Mouse (Mus musculus): ENCODE results near the gene Lpcat2b. TPM values are rescaled to one million over a fixed set of nuclear protein-coding genes. Genes with fewer than 3 reads are reported as not detected.

Gene Lpcat2b
- polyA plus RNA-seq, 1 experiment = not detected

- no peak for DNase-seq (ENCODE audit: low spot score)
Measured at GRCm38 (mm10) chr5:107447977-107448376, 16.6 kb downstream of the Lpcat2b start.

GRCm38 (mm10) chr5:107448784-107449183 lies 17.4 kb downstream of the Lpcat2b start:
- no peak for DNase-seq (ENCODE audit: low spot score)

- DNase-seq (ENCODE audit: low spot score) = no peak
Measured at GRCm38 (mm10) chr5:107449620-107450019, 18.3 kb downstream of the Lpcat2b start.

GRCm38 (mm10) chr5:107450299-107450698 lies 18.9 kb downstream of the Lpcat2b start:
- no peak for DNase-seq (ENCODE audit: low spot score)

GRCm38 (mm10) chr5:107462147-107463076 lies 31.1 kb downstream of the Lpcat2b start:
- DNase-seq (ENCODE audit: low spot score) = no peak

- no peak for DNase-seq (ENCODE audit: low spot score)
Measured at GRCm38 (mm10) chr5:107466501-107466900, 35.2 kb downstream of the Lpcat2b start.

GRCm38 (mm10) chr5:107467098-107467497 lies 35.7 kb downstream of the Lpcat2b start:
- DNase-seq (ENCODE audit: low spot score) = no peak

- no peak for DNase-seq (ENCODE audit: low spot score)
Measured at GRCm38 (mm10) chr5:107470600-107471329, 39.4 kb downstream of the Lpcat2b start.

GRCm38 (mm10) chr5:107480194-107480593 lies 48.8 kb downstream of the Lpcat2b start:
- no peak for DNase-seq (ENCODE audit: low spot score)

Other genes starting within 250 kb of the Lpcat2b start
- gene Tgfbr3, start 141.9 kb upstream of the Lpcat2b start, polyA plus RNA-seq (2012; rRNA removed) = 42.5 and 61.3 TPM in 2 replicates
- 2.5 and 2.7 TPM in 2 replicates for gene Brdt, start 100.4 kb upstream of the Lpcat2b start, polyA plus RNA-seq (2012; rRNA removed)
- gene Ephx4, start 28.8 kb upstream of the Lpcat2b start, polyA plus RNA-seq (2012; rRNA removed) = 0.40 and 0.70 TPM in 2 replicates
- 3.5 and 3.7 TPM in 2 replicates for gene Btbd8, start 6.4 kb downstream of the Lpcat2b start, polyA plus RNA-seq (2012; rRNA removed)
- 0.04 and 0.12 TPM in 2 replicates for gene Gm42669, start 76.1 kb downstream of the Lpcat2b start, polyA plus RNA-seq (2012; rRNA removed)
- gene 1700028K03Rik, start 103.2 kb downstream of the Lpcat2b start, polyA plus RNA-seq (2012; rRNA removed) = 0.06 TPM in 1 of 2 replicates, not detected in the other
- gene Rpap2, start 165.8 kb downstream of the Lpcat2b start, polyA plus RNA-seq (2012; rRNA removed) = 13.5 and 15.1 TPM in 2 replicates
- 6.5 and 8.0 TPM in 2 replicates for gene Glmn, start 166.3 kb downstream of the Lpcat2b start, polyA plus RNA-seq (2012; rRNA removed)